Mouse (Mus musculus) fibroblast of lung, adult 2 months (primary cell): Measurements from ENCODE around the gene Prpsap1.

Experiments
- DNase-seq: peaks from one replicate; pipeline ENCODE4 v3.0.0-alpha.2; 2011; ENCODE audit warnings: low read depth

Prpsap1 gene

DNA sequence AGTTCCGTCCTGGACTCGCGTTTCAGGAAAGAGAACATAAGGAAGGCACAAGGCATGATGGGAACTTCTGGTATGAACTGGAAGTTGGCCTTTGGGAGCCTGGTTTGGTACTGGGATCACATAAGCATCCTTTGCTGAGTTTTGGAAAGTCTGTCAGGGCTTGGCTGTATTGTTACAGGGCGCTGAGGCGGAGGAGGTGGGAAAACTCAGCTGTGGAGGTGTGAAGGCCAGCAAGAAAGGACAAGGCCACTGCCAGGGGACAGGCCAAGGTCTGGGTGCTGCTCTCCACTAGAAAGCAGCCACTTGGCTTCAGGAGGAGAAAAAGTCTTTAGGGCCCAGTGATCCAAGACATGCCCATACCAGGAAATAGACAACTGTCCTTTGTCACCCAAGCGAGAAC, 50.7 kb downstream of the Prpsap1 start:
- DNase-seq = no peak

DNA sequence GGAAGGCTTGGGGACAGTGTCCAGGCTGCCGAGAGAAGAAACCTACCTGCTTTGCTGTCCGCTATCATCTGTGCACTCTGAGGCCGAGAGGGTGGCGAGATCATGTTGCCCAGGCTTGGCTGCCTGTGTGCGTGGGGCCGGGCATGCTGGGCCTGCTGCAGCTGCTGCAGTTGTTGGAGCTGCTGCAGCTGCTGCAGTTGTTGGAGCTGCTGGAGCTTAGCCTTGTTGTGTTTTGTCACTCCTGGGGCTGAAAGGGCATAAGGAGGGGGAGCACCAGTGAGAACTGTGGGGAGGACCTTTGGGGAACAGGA, 51.2 kb downstream of the Prpsap1 start:
- no peak for DNase-seq

GRCm38 (mm10) chr11:116442129-116442866, 51.7 kb downstream of the Prpsap1 start:
- no peak for DNase-seq

DNA sequence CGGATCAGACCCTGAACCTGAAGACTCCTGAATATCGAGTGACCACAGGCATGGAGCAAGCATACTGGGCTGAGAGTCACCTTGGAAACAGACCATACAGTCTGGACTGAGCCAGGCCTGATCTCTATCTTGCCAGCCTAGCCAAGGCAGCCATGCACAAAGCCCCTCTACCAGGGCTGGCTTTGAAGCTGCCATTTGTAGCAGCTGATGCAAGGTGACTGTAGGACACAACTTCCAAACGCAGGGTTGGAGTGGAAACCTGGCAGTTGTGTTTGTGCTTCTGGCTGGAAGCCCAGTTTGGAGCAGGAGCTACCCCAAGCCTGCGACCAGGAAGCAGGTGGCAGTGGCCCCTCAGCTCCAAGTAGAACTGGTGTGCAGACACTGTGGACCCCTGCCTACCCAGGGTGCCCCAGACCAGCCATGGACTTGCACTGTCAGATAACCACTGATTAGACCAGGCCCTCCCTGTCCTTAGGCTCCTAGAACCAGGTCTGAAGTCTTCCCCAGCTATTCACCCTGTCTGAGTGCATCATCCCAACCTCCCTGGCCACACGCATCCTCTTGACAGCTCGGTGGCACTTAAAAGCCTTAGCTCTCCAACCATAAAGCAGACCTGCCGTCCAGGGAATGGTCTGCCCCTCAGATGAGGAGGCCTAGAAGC, 53.5 kb downstream of the Prpsap1 start:
- no peak for DNase-seq

- no peak for DNase-seq
Measured at GRCm38 (mm10) chr11:116439269-116440240, 54.4 kb downstream of the Prpsap1 start.

GRCm38 (mm10) chr11:116437541-116437940, 56.5 kb downstream of the Prpsap1 start:
- no peak for DNase-seq

GRCm38 (mm10) chr11:116436725-116437331, 57.2 kb downstream of the Prpsap1 start:
- no peak for DNase-seq

DNA sequence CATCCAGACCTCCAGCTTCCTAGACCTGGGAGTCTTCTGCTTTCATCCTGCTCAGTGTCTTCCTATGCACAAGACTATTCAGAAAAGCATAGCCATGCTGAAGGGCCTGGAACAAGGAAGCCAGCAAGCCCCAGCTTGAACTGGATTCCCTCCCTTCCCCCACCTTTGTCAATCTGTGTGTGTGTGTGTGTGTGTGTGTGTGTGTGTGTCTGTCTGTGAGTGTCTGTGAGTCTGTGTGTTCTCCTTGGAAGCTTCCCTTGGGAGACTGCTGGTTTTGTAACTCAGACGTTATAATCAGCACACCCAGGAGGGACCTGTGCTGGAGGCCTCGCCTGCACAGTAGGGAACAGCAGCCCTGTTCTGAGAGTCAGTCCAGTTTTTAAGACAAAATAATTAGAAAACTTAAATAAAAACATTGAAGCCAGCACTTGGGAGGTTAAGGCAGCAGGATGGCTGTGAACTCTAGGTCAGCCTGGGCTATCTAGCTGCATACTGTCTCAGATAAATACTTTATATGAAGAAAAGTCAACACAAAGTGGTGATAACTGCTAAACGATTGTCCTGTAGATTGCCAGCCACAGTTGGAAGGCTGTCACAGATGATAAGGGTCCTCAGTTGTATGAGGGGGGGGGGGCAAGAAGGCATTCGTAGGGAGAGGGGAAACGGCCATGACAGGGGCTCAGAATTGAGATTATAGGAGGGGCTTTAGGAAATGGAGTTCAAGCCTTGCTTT, 57.8 kb downstream of the Prpsap1 start:
- DNase-seq = no peak

- no peak for DNase-seq
Measured at GRCm38 (mm10) chr11:116434967-116435752, 58.8 kb downstream of the Prpsap1 start.

GRCm38 (mm10) chr11:116434287-116434966, 59.6 kb downstream of the Prpsap1 start:
- peak; percentile 43 for DNase-seq

DNA sequence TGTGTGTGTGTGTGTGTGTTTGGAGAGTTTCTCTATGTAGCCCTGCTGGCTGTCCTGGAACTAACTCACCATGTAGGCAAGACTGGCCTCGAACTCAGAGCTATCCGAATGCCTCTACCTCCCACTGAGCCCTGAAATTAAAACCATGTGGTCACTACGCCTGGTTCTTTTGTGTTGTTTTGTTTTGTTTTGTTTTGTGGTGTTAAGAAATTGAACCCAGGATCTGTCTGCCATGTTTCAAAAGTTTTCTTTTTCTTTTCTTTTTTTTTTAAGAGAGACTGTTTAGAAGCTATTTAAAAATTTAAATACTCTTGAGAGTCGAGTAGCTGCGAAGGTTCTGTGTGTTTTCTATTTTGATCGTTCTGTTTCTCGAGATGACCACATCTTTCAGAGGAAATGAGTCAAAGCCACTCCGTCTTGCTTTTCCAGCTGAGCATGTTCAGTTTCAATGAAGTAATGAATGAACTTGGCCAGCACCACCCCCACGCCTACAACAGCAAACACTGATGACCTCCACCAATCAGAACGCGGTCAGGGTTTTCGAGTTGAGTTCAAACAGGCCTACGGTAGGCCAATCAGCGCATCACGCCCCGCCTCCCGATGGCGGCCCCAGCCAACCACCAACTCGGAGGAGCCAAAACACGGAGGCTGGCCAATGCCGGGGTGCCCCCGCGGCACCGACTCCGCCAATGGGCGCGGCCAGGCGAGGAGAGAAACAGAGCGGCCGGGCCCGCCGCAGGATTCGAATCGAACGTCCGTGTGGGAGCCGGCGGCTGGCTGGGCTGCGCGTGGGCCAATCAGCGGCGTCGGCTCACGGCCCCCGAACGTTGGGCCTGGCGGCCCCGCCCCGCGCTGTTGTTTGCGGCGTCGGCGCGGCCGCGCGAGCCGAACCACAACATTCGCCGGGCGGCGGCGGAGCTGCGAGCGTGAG, 60.4 kb downstream of the Prpsap1 start, which contains the start of gene Ubald2:
Gene Ubald2, plus strand, starts transcription at position 739 of the 931 bp plus-strand sequence.
- peak; percentile 100 for DNase-seq

DNA sequence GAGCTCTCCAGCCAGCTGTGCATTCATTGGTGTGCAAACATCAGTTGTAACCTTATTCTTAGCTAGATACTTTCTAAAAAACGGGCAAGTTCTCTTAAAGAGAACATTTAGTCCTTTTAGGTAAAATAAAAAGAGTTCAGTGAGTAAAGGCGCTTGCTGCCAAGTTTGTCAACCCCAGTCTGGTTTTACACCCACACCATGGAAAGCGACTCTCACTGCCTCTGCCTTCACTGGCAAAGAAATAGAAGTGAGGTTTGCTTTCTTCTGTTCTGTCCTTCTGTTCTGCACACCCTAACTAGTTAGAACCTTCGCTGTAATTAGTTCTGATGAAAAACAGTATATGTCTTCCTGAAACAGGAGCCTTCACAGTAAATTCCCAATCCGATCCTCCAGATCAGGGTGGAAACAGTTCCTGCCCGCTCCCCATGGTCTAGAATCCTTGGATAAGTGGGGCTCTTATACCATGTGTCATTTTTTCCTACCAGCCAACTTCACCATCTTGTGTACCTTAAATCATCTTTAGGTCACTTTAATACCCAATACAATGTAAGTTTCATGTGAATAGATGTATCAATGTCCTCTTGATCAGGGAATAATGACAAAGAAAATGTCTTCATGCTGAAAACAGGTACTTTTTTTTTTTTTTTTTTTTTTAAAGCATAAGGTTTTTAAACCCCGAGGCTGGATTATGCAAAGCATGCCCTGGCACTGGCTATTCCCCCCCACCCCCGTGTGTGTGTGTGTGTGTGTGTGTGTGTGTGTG, 61.2 kb downstream of the Prpsap1 start:
- DNase-seq = no peak

DNA sequence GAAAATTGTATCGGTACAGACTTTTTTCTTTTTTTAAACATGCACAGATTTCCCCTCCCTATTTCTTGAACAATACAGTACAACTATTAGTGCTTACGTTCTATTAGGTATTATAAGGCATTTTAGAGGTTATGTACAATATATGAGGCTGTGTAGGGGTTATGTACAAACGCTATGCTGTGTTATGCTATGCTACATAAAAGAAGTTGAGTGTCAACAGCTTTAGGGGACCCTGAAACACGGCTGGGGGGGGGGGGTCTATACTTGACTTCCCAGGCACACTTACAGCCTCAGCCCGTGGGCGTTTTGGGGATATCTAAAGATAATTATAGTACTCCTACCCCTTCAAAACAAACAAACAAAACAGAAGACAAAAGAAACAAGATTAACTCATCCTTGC, 61.9 kb downstream of the Prpsap1 start:
- no peak for DNase-seq

GRCm38 (mm10) chr11:116431428-116432077, 62.4 kb downstream of the Prpsap1 start:
- DNase-seq = no peak

- no peak for DNase-seq
Measured at GRCm38 (mm10) chr11:116430723-116431427, 63.1 kb downstream of the Prpsap1 start.

- no peak for DNase-seq
Measured at GRCm38 (mm10) chr11:116429862-116430613, 64.0 kb downstream of the Prpsap1 start.
